Mouse (Mus musculus): ENCODE results near the gene Tbc1d23. TPM values are rescaled to one million over a fixed set of nuclear protein-coding genes. Genes with fewer than 3 reads are reported as not detected.
"Not testable (repeated sequence)": the region's sequence is repeated elsewhere in the genome, so short reads cannot be mapped to it uniquely, and the experiment has no call there.

Gene Tbc1d23
- polyA plus RNA-seq, 3 experiments from 2014 or later: 19.6 to 46.0 (median 28.1) TPM

GRCm38 (mm10) chr16:57211037-57211436, 20.3 kb downstream of the Tbc1d23 start:
- no peak for ATAC-seq

- no peak for ATAC-seq
These were observed 23.0 kb downstream of the Tbc1d23 start for GRCm38 (mm10) chr16:57208342-57208741.

GRCm38 (mm10) chr16:57197281-57197680, 34.0 kb downstream of the Tbc1d23 start:
- ATAC-seq: no peak

GRCm38 (mm10) chr16:57196590-57196989, 34.7 kb downstream of the Tbc1d23 start:
- ATAC-seq: no peak

- no peak for ATAC-seq
These were observed 40.1 kb downstream of the Tbc1d23 start for GRCm38 (mm10) chr16:57191214-57191613.

- ATAC-seq: no peak
These were observed 40.9 kb downstream of the Tbc1d23 start for GRCm38 (mm10) chr16:57190390-57190789.

- ATAC-seq: no peak
These were observed 41.8 kb downstream of the Tbc1d23 start for GRCm38 (mm10) chr16:57189493-57189892.

- no peak for ATAC-seq
These were observed 44.7 kb downstream of the Tbc1d23 start for GRCm38 (mm10) chr16:57186618-57187017.

- no peak for ATAC-seq
These were observed 49.3 kb downstream of the Tbc1d23 start for GRCm38 (mm10) chr16:57182037-57182436.

GRCm38 (mm10) chr16:57181180-57181579, 50.1 kb downstream of the Tbc1d23 start:
- no peak for ATAC-seq

GRCm38 (mm10) chr16:57177664-57178063, 53.6 kb downstream of the Tbc1d23 start:
- ATAC-seq: peak; percentile 10

- peak; percentile 94 for ATAC-seq
These were observed 54.0 kb downstream of the Tbc1d23 start for GRCm38 (mm10) chr16:57177254-57177653.

- no peak for ATAC-seq
These were observed 55.0 kb downstream of the Tbc1d23 start for GRCm38 (mm10) chr16:57176276-57176675.

GRCm38 (mm10) chr16:57175751-57176150, 55.6 kb downstream of the Tbc1d23 start:
- no peak for ATAC-seq

GRCm38 (mm10) chr16:57174480-57174879, 56.8 kb downstream of the Tbc1d23 start:
- not testable (repeated sequence) for ATAC-seq

GRCm38 (mm10) chr16:57171570-57171969, 59.7 kb downstream of the Tbc1d23 start:
- no peak for ATAC-seq

- ATAC-seq: no peak
These were observed 60.1 kb downstream of the Tbc1d23 start for GRCm38 (mm10) chr16:57171161-57171560.

GRCm38 (mm10) chr16:57168236-57168635, 63.1 kb downstream of the Tbc1d23 start:
- ATAC-seq: no peak

GRCm38 (mm10) chr16:57167514-57167912, 63.8 kb downstream of the Tbc1d23 start:
- peak; percentile 9 for ATAC-seq

GRCm38 (mm10) chr16:57166611-57167513, 64.4 kb downstream of the Tbc1d23 start, which contains the start of gene Nit2:
Gene Nit2 (minus strand): TSS chr16:57167341.
- ATAC-seq: peak; percentile 96

- ATAC-seq: no peak
These were observed 65.2 kb downstream of the Tbc1d23 start for GRCm38 (mm10) chr16:57166086-57166485.

GRCm38 (mm10) chr16:57165157-57165556, 66.1 kb downstream of the Tbc1d23 start:
- ATAC-seq: no peak

- no peak for ATAC-seq
These were observed 67.6 kb downstream of the Tbc1d23 start for GRCm38 (mm10) chr16:57163694-57164093.

GRCm38 (mm10) chr16:57162841-57163240, 68.5 kb downstream of the Tbc1d23 start:
- no peak for ATAC-seq
